Mouse (Mus musculus) neural tube, embryonic 10.5 days (tissue): ENCODE measurements around the gene Ms4a6c.
"Not testable (repeated sequence)": the region's sequence is repeated elsewhere in the genome, so short reads cannot be mapped to it uniquely, and the experiment has no call there.

Source experiments
- DNase-seq: peaks from one replicate; pipeline ENCODE4 v3.0.0-alpha.2; 2017; ENCODE audit warnings: low spot score; ENCODE audit errors: extremely low spot score

Gene Ms4a6c

DNA sequence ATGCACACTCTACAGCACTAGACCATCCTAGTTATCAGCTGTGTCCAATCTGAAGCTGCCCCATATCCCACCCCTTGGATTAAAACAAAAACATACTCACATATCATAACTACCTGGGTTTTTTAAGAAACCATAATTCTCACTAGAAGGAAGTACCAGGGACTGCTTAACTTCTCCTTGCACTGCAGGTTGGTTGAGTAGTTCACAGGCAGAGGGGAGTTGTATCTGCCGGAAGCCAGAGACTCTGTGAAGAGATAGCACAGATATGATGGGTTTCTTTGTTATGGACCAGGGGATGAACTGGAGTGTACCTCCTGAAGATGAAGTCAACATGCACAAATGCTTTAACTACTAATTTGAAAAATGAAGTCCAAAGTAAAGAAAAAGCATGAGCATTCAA, 31.6 kb downstream of the Ms4a6c start:
- no peak for DNase-seq

DNA sequence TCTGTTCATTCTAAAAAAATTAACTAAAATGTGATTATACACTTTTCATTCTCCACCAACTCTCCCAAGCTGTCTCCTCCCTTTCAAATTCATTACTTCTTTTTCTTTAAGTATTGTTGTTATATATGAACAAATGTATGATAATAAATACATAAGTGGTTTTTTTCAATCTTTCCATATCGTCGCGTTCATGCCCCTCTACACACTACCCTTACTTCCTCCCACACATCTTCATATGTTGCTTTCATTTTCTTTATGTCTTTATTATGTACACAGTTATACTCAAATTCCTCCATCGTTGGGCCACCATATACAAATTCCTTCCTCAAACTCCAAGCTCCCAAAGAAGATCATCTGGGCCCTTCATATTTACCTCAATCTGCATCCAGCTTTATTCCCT, 32.2 kb downstream of the Ms4a6c start:
- DNase-seq: no peak

DNA sequence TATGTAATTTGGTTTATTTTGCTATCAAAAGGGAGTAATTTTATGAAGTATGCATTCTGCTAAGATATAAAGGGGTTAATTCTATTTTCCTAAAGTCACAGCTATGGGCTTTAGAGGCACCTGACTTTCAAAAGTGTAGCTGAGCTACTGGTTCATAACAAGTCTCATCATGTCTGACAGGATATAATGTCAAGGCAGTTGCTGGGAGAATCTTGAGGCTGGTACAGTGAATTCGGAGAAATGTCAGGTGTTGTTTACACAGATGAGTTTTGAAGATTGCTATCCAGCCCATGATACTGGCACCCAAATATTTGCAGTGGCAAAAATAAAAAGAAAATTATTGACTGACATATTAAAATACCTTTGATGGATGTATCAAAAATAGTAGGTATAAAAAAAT, 35.7 kb downstream of the Ms4a6c start:
- DNase-seq: no peak

DNA sequence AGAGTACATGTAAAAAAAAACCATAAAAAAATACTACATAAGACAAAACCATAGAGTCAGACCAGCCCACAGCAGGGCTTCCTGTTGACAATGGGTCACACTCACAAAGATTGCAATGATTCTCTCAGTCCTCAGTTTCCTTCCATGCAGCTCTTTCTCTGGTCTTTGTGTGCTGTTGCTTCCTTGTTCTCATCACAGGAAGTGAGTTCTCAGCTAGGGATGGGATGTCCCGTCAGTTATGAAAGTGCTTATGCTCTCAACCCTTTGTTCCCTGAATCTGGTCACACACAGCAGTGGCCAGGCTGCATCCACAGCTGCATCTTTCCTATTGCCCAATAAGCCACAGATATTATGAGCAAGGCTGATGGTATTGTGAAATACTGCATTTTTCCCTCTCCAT, 44.3 kb downstream of the Ms4a6c start:
- DNase-seq: no peak

DNA sequence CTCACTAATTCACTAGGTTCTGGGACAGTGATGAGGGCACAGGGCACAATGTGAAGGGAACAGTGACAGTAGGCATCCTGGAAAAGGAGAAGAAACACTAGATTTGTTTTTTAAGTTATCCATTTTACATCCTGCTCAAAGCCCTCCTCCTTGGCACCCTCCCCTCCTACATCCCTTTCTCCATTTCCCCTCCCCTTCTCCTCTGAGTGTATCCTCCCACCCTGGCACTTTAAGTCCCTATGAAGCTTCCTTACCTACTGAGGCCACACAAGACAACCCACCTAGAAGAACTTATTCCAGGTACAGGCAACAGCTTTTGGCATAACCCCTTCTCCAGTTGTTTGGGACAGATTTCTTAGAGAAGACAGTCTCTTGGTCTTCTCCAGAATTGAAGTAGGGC, 47.1 kb downstream of the Ms4a6c start, which contains the start of gene Ms4a6b:
Gene Ms4a6b, plus strand, starts transcription at position 267 of the 400 bp plus-strand sequence.
- DNase-seq: no peak

DNA sequence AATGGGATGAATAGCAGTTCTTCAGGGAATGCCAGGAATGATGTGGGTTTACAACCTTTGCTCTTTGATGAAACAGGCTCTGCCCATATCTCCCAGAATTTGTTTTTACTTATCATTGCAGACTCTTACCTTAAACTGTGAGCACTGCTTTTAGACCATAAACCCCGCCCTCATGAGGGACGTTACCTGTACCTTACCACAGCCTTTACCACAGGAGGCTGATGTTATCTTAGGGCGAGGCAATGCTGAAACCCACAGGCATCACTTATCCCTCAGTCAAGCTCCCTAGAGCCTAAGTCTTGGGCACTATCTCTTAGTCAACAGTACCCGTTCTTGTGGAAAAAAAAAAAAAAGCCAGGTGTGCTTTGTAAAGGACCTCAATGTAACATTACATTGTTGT, 47.7 kb downstream of the Ms4a6c start:
- no peak for DNase-seq

DNA sequence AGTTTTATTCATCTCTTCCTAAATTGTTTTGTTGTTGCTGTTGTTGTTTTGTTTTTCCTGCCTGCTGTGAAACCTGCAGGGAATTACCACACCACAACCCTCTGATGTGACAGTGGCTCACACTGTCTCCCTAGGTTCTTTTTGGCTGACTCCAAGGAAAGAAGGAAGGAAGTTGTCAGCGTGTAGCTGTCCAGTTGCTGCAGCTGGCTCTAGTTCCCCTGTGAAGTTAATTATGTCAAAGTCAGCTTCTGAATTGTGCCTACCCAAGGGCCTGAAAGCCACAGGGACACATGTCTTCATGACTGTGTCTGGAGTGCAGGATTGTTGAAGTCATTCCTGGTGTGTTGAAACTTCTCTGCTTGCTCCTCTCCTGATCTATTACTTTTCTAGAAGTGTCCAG, 48.2 kb downstream of the Ms4a6c start:
- DNase-seq: not testable (repeated sequence)

DNA sequence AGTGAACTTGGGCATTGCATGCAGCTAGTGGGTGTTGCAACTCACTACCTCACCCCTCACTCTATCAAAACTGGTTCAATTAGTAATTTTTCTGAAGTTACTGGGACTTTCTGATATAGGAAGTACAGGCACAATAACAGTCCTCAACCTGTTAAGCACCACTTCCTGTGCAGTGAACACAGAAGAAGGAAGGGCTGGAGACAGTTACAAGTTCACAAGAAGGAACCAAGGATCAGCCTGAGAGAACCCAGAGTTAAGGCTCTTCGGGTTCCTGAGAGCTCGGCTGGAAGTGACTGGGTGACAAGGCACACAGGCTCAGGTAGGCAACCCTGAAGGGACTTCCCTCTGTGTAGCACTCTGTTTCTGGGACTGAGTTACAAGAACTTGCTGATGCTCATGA, 49.2 kb downstream of the Ms4a6c start:
- not testable (repeated sequence) for DNase-seq

DNA sequence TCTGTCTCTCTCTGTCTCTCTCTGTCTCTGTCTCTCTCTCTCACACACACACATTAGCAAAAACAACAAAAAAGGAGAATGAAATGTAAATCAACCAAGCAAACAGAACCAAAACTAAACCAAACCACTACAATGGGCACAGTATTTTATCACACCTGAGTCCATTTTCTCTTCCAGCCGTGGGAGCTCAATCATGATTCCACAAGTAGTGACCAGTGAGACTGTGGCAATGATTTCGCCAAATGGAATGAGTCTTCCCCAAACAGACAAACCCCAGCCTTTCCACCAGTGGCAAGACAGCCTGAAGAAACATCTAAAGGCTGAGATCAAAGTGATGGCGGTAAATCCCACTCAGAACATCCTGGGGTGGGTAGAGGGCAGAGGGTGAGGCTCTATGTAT, 51.0 kb downstream of the Ms4a6c start:
- DNase-seq: no peak
